Mouse (Mus musculus) kidney, adult 2 months (tissue): ENCODE results near the gene Prrc2c.

Experiments used
- CTCF ChIP-seq: fragments of 200-500 bp; conservative IDR thresholded peaks from 2 replicates; pipeline ENCODE4 v1.5.1; 2011; ENCODE audit warnings: low read depth, mild to moderate bottlenecking, control low read depth, low read length, moderate library complexity, mixed read lengths; ENCODE audit not compliant: insufficient read depth, insufficient read length
- POLR2A ChIP-seq: fragments of 200-500 bp; IDR thresholded peaks from one replicate; pipeline ENCODE4 v1.6.1; 2011; ENCODE audit warnings: low read depth, low read length, control low read depth

DNA sequence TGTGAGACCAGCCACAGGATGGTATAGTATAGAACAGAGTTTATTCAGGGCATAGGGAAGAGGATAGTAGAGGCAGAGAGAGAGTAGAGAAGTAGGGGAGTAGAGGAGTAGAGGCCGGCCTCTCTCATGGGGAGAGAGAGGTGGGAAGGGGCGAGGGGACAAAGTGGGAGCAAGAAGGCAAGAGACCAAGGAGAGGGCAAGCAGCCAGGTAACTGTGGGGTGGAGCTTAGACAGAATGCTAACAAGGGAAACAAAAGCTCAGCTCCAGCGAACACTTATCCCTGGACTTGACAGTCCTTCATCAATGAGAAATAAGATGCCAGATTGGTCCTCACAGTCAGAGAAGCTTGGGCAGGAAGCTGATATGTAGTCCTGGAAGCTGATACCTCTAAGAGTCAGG lies 97.8 kb downstream of the Prrc2c start:
- no peak for TF ChIP-seq POLR2A
- no peak for TF ChIP-seq CTCF
